Mouse (Mus musculus) heart, postnatal 0 days (tissue): ENCODE results near the gene Stk35.

Experiments used
- CTCF ChIP-seq: IDR thresholded peaks from 2 replicates; pipeline ENCODE4 v1.5.1; 2016; ENCODE audit warnings: antibody characterized with exemption, control low read depth, low read depth
- EP300 ChIP-seq: IDR thresholded peaks from 2 replicates; pipeline ENCODE4 v1.6.1; 2016; ENCODE audit warnings: antibody characterized with exemption, low read depth

DNA sequence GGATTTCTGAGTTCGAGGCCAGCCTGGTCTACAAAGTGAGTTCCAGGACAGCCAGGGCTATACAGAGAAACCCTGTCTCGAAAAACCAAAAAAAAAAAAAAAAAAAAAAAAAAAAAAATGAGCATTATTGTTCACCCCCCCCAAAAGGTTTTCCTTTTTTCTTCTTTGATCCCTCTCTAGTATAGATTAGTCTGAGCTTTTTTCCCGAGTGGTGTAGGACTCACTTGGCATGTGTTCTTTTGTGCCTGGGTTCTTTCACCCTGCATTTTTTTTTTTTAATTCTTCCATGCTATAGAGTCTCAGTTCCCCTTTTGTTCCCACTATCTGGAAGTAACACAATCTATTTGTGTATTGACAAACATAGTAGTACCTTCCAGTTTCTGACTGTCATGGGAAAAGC is 2.6 kb upstream of the Stk35 start:
- no peak for TF ChIP-seq CTCF
- TF ChIP-seq EP300 = no peak
